ENCODE assay signal across 17 mouse cellular contexts in the genomic region with DNA sequence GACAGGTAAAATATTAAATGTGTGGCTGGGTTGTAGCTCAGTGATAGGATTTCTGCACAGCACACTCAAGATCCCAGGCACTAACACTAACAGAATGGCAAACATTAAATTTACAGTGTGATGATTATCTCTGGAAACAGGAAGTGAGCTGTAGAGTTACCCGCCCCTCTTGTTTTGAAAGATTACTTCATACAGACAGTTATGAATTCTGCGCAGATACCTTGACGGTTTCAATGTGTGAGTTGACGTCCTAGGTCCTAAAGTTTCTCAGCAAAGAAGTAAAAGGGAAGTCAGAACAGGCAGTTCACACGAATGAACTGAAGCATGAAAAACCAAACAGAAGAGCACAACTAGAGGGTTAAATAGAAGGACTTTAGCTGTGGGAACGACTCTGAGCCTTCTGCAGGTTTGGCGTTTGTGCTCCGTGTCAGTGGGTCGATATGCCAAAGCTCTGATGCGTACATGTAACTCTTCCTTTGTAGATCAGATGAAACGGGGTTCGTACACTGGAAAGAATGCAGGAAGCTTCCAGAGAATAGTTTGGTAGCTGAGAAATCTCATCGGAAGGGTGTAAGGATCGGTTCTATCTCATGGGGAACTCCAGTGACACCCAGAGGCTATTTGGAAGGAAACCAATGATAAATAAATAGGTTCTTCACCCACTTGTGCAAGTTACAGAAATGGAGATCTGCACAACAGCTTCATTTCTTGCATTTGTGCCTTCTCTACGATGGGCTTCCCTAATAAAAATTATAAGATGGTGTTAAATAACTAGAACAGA. TPM values are rescaled to one million over a fixed set of nuclear protein-coding genes. Genes with fewer than 3 reads are reported as not detected.
DNase-seq lines count a peak whose midpoint lies in the region; ATAC-seq and TF ChIP-seq lines count a peak whose summit lies in the region.
"Had no signal": no experiment of that assay in that cellular context is flagged by ENCODE, and none has a peak within 500 bp of the region (broad histone marks: within the 10 kb centered on the region; RNA-seq: fewer than 3 reads in every experiment).

No protein-coding gene starts in this region.

- no peak overlapping the region for H3K4me3 ChIP-seq in kidney, adult 2 months (ENCODE audit: insufficient read depth, low read depth, low read length)
- peak overlapping the region; percentile 1; the same call in 1 of the 2 replicates for H3K4me3 ChIP-seq in liver, embryonic 16.5 days (ENCODE audit: low read depth, low read length)
- H3K4me3 ChIP-seq in midbrain, embryonic 10.5 days: no peak overlapping the region
- H3K4me3 ChIP-seq in hindbrain, embryonic 13.5 days: no peak overlapping the region
- H3K4me3 ChIP-seq: embryonic facial prominence, embryonic 10.5 days; forebrain, embryonic 12.5 days; neural tube, embryonic 15.5 days had no signal

- no peak overlapping the region for H3K9ac ChIP-seq in liver, embryonic 16.5 days (ENCODE audit: low read depth, low read length)
- H3K9ac ChIP-seq in hindbrain, embryonic 13.5 days: no peak overlapping the region
- H3K9ac ChIP-seq: forebrain, embryonic 12.5 days; lung, embryonic 14.5 days; neural tube, embryonic 15.5 days had no signal

- ATAC-seq in common myeloid progenitor, adult 5-6 weeks (replicated peaks; ENCODE audit: low read depth, poor library complexity, severe bottlenecking): peak; percentile 75
- ATAC-seq in liver, embryonic 16.5 days (ENCODE audit: low read depth): no peak
- no peak for ATAC-seq in hindbrain, embryonic 13.5 days (ENCODE audit: low FRiP score)

- peak overlapping the region; percentile 18; the same call in 1 of the 2 replicates for H3K4me2 ChIP-seq in liver, embryonic 16.5 days (ENCODE audit: low read depth, low read length)
- no peak overlapping the region for H3K4me2 ChIP-seq in hindbrain, embryonic 13.5 days
- H3K4me2 ChIP-seq: forebrain, embryonic 12.5 days; lung, embryonic 14.5 days; neural tube, embryonic 15.5 days had no signal

- DNase-seq in kidney, adult 2 months: no peak
- no peak for DNase-seq in kidney, adult 18-20 months
- peak; percentile 48 for DNase-seq in A20 (ENCODE audit: low read depth, low spot score)
- no peak for DNase-seq in midbrain, embryonic 10.5 days (ENCODE audit: low spot score)
- DNase-seq in left cerebral cortex, adult 9 months (ENCODE audit: low spot score in 2 of 2): no peak
- DNase-seq: adrenal gland, postnatal 14 days; cerebellum, adult 11-12 months; gastrocnemius, postnatal 14 days; lung, embryonic 14.5 days; midbrain, embryonic 14.5 days; right cerebral cortex, postnatal 14 days had no signal

- 48% methylated on average over 15 of the region's 15 CpGs for WGBS in kidney, adult 2 months
- 40% methylated on average over 15 of the region's 15 CpGs for WGBS in liver, embryonic 16.5 days (ENCODE audit: insufficient replicate concordance)
- WGBS in midbrain, embryonic 10.5 days: 84% methylated on average over 15 of the region's 15 CpGs
- WGBS in hindbrain, embryonic 13.5 days: 82% methylated on average over 15 of the region's 15 CpGs

- H3K27ac ChIP-seq in kidney, adult 2 months (ENCODE audit: insufficient read depth, low read depth, low read length): peak overlapping the region; percentile 1; the same call in 1 of the 2 replicates
- peak overlapping the region; percentile 45; the same call in 1 of the 2 replicates for H3K27ac ChIP-seq in liver, embryonic 16.5 days (ENCODE audit: low read length)
- H3K27ac ChIP-seq in midbrain, embryonic 10.5 days (replicated peaks): no peak overlapping the region
- no peak overlapping the region for H3K27ac ChIP-seq in hindbrain, embryonic 13.5 days
- H3K27ac ChIP-seq: embryonic facial prominence, embryonic 10.5 days; forebrain, embryonic 12.5 days; neural tube, embryonic 15.5 days had no signal

- H3K9me3 ChIP-seq in liver, embryonic 16.5 days (replicated peaks; ENCODE audit: control insufficient read depth, low read length): no peaks in the 10 kb centered on the region
- H3K9me3 ChIP-seq in midbrain, embryonic 10.5 days (replicated peaks): no peaks in the 10 kb centered on the region
- H3K9me3 ChIP-seq in hindbrain, embryonic 13.5 days: no peaks in the 10 kb centered on the region
- H3K9me3 ChIP-seq: embryonic facial prominence, embryonic 10.5 days; forebrain, embryonic 12.5 days; neural tube, embryonic 15.5 days had no signal

- no peaks in the 10 kb centered on the region for H3K36me3 ChIP-seq in kidney, adult 2 months (ENCODE audit: control insufficient read depth, insufficient read depth, low read length)
- H3K36me3 ChIP-seq in liver, embryonic 16.5 days (ENCODE audit: control insufficient read depth, insufficient read depth): no peaks in the 10 kb centered on the region
- no peaks in the 10 kb centered on the region for H3K36me3 ChIP-seq in midbrain, embryonic 10.5 days
- no peaks in the 10 kb centered on the region for H3K36me3 ChIP-seq in hindbrain, embryonic 13.5 days
- H3K36me3 ChIP-seq: embryonic facial prominence, embryonic 10.5 days; forebrain, embryonic 12.5 days; neural tube, embryonic 15.5 days had no signal

- TF ChIP-seq POLR2A in kidney, adult 2 months (IDR thresholded peaks at IDR 0.05; ENCODE audit: low read depth, low read length): no peak

- H3K27me3 ChIP-seq in kidney, adult 2 months (replicated peaks; ENCODE audit: control insufficient read depth, insufficient read depth, low read length): no peaks in the 10 kb centered on the region
- no peaks in the 10 kb centered on the region for H3K27me3 ChIP-seq in liver, embryonic 16.5 days (ENCODE audit: control insufficient read depth, insufficient read depth, low read depth, low read length)
- H3K27me3 ChIP-seq in midbrain, embryonic 10.5 days (ENCODE audit: low read depth, poor library complexity, severe bottlenecking): no peaks in the 10 kb centered on the region
- H3K27me3 ChIP-seq in hindbrain, embryonic 13.5 days: no peaks in the 10 kb centered on the region
- H3K27me3 ChIP-seq: forebrain, embryonic 12.5 days; neural tube, embryonic 15.5 days had no signal

- peaks cover 18% of the 10 kb centered on the region for H3K4me1 ChIP-seq in kidney, adult 2 months (ENCODE audit: control insufficient read depth, insufficient read depth, low read length)
- H3K4me1 ChIP-seq in liver, embryonic 16.5 days (ENCODE audit: control insufficient read depth, low read depth, low read length): peaks cover 32% of the 10 kb centered on the region
- H3K4me1 ChIP-seq in midbrain, embryonic 10.5 days: no peaks in the 10 kb centered on the region
- H3K4me1 ChIP-seq in hindbrain, embryonic 13.5 days (replicated peaks): no peaks in the 10 kb centered on the region
- H3K4me1 ChIP-seq: embryonic facial prominence, embryonic 10.5 days; forebrain, embryonic 12.5 days; neural tube, embryonic 15.5 days had no signal

- no peak for TF ChIP-seq CTCF in kidney, adult 2 months (conservative IDR thresholded peaks at IDR 0.05; ENCODE audit: insufficient read depth, insufficient read length, low read depth, low read length)

RNA-seq across cellular contexts. Expression of gene Gadd45a, which starts 19.0 kb away (rescaled TPM):
- polyA plus RNA-seq in kidney, adult 2 months (2012; rRNA removed): 54.6 and 59.7 TPM in 2 replicates
- total RNA-seq in common myeloid progenitor, adult 5-6 weeks (2017): 36.0 and 41.3 TPM in 2 replicates
- polyA plus RNA-seq in liver, embryonic 16.5 days (2015; fragmentation: Nextera tagmentation; extraction: Ambion mirVana): 54.4 and 56.6 TPM in 2 replicates
- polyA plus RNA-seq in midbrain, embryonic 10.5 days (2016; fragmentation: Nextera tagmentation; extraction: Ambion mirVana): 14.8 and 15.3 TPM in 2 replicates
- 21.0 and 21.5 TPM in 2 replicates for polyA plus RNA-seq in hindbrain, embryonic 13.5 days (2015; fragmentation: Nextera tagmentation; extraction: Ambion mirVana)

Comparison
In these comparisons a context has a peak if more than half of its experiments do, and no peak if none do; other contexts are left out.
1. H3K27ac ChIP-seq: peak in kidney, adult 2 months (single experiment) and liver, embryonic 16.5 days (single experiment); none in midbrain, embryonic 10.5 days (single experiment) and hindbrain, embryonic 13.5 days (single experiment).